Mouse (Mus musculus): Measurements from ENCODE around the gene Tln1. TPM values are rescaled to one million over a fixed set of nuclear protein-coding genes. Genes with fewer than 3 reads are reported as not detected.

The Tln1 gene
- polyA plus RNA-seq, 1 experiment, result 44.9 TPM

DNA sequence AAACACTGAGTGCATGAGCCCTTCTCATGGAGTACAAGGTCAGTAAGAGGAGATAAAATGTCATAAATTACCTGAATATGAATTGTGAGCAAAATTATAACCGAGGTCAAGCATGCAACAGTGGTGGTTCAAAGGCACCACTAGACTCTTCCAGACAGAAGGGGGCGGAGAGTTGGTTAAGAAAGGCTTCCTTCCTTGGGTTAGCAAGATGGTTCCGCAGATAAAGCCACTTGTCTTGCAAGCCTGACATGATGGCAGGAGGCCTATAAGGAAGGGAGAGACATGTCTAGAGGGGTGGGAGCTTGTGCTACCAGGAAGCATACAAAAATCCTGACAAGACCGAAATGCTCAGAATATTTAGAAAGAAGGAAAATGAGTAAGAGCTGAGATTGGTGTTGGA lies 58.2 kb downstream of the Tln1 start:
- Histone ChIP-seq H3K36me3 (ENCODE audit: control insufficient read depth, insufficient read depth, low read length) (no peaks in the 10 kb centered on the region), H3K4me1 (ENCODE audit: control insufficient read depth, insufficient read depth, low read length) (peaks cover 12% of the 10 kb centered on the region), H3K27me3 (ENCODE audit: control insufficient read depth, insufficient read depth, low read length) (no peaks in the 10 kb centered on the region), H3K4me3 (ENCODE audit: control insufficient read depth, low read depth, low read length) (no peak overlapping the region), H3K27ac (ENCODE audit: control insufficient read depth, insufficient read depth, low read depth, low read length) (no peak overlapping the region)
- TF ChIP-seq CTCF (IDR thresholded peaks at IDR 0.05; ENCODE audit: control insufficient read depth, insufficient read depth, insufficient replicate concordance, low read depth, low read length) (no peak), POLR2A (IDR thresholded peaks at IDR 0.05; ENCODE audit: control insufficient read depth, low read depth, low read length) (no peak)

DNA sequence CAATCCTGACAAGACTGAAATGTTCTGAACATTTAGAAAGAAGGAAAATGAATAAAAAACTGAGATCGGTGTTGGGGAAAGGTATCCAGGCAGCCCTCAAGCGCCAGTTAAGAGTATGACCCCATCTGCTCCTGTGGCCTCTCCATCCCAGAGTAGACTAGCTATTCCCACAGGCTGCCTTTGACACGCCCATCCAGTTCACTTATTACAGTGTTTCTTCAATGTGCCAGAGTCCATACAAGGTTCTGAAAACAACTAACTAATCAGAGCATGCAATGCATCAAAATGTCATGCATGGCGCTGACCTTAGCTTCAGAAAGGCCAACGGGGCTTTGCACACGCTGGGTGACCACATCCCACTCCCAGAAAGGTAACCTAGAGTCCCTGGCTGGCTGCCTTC lies 59.0 kb downstream of the Tln1 start:
- TF ChIP-seq POLR2A (IDR thresholded peaks at IDR 0.05; ENCODE audit: control insufficient read depth, low read depth, low read length) (no peak), CTCF (IDR thresholded peaks at IDR 0.05; ENCODE audit: control insufficient read depth, insufficient read depth, insufficient replicate concordance, low read depth, low read length) (no peak)
- H3K36me3 ChIP-seq (ENCODE audit: control insufficient read depth, insufficient read depth, low read length), result no peaks in the 10 kb centered on the region
- no peaks in the 10 kb centered on the region for H3K27me3 ChIP-seq (ENCODE audit: control insufficient read depth, insufficient read depth, low read length)
- H3K4me1 ChIP-seq (ENCODE audit: control insufficient read depth, insufficient read depth, low read length), result peaks cover 19% of the 10 kb centered on the region
- no peak overlapping the region for H3K27ac ChIP-seq (ENCODE audit: control insufficient read depth, insufficient read depth, low read depth, low read length)
- H3K4me3 ChIP-seq (ENCODE audit: control insufficient read depth, low read depth, low read length), result no peak overlapping the region

DNA sequence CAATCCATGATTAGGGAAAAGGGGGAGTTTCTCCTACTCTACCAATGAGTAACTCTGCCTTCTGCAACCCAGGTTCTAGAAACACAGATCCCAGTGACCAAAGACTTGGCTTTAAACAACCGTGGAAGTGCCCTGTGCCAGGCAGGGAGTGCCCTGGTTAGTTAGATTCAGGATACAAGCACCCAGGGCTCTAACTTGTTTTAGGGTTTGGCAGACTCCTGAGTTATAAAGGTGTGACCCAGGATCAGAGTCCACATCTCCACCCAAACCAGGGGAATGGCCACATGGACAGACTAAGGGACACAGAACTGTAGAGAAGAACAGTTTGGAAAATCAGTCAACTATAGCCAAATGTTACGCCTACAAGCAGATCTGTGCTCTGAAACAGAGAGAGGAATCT lies 59.5 kb downstream of the Tln1 start:
- H3K27ac ChIP-seq (ENCODE audit: control insufficient read depth, insufficient read depth, low read depth, low read length), result no peak overlapping the region
- H3K36me3 ChIP-seq (ENCODE audit: control insufficient read depth, insufficient read depth, low read length), result no peaks in the 10 kb centered on the region; the same call in 1 of the 2 replicates
- peaks cover 24% of the 10 kb centered on the region for H3K4me1 ChIP-seq (ENCODE audit: control insufficient read depth, insufficient read depth, low read length)
- H3K27me3 ChIP-seq (ENCODE audit: control insufficient read depth, insufficient read depth, low read length), result no peaks in the 10 kb centered on the region
- H3K4me3 ChIP-seq (ENCODE audit: control insufficient read depth, low read depth, low read length), result no peak overlapping the region
- TF ChIP-seq CTCF (IDR thresholded peaks at IDR 0.05; ENCODE audit: control insufficient read depth, insufficient read depth, insufficient replicate concordance, low read depth, low read length), result no peak
- no peak for TF ChIP-seq POLR2A (IDR thresholded peaks at IDR 0.05; ENCODE audit: control insufficient read depth, low read depth, low read length)

DNA sequence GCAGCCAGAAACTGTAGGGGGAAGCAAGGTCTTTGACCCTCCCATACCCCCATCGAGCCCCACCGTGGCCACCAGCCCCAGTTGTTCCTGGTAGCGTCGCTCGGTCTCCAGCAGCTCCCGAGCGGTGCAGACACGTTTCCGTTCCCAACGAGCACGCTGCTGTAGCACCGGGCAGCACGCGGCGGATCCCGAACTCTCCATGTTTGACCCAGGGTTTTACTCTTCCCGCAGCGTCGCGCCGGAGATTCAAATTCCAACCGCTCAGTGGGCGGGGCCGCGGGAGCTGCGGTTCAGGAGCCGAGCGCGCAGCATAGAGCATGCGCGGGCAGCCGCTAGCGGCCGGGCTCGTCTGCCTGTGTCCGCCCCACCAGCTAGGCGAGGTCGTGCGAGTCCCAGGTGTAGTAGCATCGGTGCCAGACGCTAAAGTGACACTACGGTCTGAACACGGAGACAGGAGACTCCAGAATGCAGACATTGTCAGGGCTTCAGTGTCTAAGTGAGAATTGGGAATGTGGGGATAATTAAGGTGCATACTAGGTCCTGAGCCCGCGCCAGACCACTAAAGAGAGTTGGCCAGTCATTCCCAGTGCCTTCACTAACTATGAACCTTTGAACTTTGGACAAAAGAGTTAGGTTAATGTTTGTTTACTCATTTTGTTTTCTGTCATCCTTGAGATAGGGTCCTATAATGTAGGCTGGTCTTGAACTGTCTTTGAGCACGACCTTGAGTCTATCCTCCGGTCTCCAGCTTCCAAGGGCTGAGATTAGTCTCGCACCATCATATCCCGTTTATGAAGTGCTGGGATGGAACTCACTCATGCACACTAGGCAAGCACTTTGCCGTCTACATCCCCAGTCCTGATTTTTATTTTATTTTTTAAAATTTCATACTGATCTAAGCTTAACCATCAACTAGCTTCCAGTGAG lies 62.8 kb downstream of the Tln1 start, which contains the start of gene Arhgef39:
TSS of gene Arhgef39 (minus strand) at position 289 of the 927 bp plus-strand sequence.
- no peaks in the 10 kb centered on the region; the same call in 1 of the 2 replicates for H3K36me3 ChIP-seq (ENCODE audit: control insufficient read depth, insufficient read depth, low read length)
- peaks cover 34% of the 10 kb centered on the region for H3K4me1 ChIP-seq (ENCODE audit: control insufficient read depth, insufficient read depth, low read length)
- TF ChIP-seq POLR2A (IDR thresholded peaks at IDR 0.05; ENCODE audit: control insufficient read depth, low read depth, low read length), result peak; percentile 78
- no peak for TF ChIP-seq CTCF (IDR thresholded peaks at IDR 0.05; ENCODE audit: control insufficient read depth, insufficient read depth, insufficient replicate concordance, low read depth, low read length)
- peak within 1 kb of the TSS; percentile 95 for H3K4me3 ChIP-seq (ENCODE audit: control insufficient read depth, low read depth, low read length)
- no peaks in the 10 kb centered on the region for H3K27me3 ChIP-seq (ENCODE audit: control insufficient read depth, insufficient read depth, low read length)
- H3K27ac ChIP-seq (ENCODE audit: control insufficient read depth, insufficient read depth, low read depth, low read length), result peak within 1 kb of the TSS; percentile 86

DNA sequence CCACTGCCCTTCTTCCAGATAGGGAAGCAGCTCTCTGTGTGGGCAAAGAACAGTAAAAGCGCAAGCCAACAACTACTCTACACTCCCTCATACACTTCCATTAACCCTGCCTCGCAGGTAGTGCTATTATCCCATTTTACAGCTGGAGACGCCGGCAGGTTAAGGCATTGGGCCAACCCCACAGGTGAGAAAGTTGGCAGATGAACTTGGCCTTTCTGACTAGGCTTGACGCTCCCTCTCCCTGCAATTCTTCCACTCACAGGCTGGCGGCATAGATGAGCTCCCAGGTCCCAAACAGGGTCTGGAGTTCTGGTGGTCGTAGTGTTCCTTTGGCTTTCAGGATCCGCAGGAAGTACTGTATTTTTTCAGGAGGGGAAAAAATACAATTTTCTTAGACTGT lies 63.5 kb downstream of the Tln1 start:
- no peaks in the 10 kb centered on the region for H3K27me3 ChIP-seq (ENCODE audit: control insufficient read depth, insufficient read depth, low read length)
- peak overlapping the region; percentile 95 for H3K4me3 ChIP-seq (ENCODE audit: control insufficient read depth, low read depth, low read length)
- peak overlapping the region; percentile 86 for H3K27ac ChIP-seq (ENCODE audit: control insufficient read depth, insufficient read depth, low read depth, low read length)
- H3K36me3 ChIP-seq (ENCODE audit: control insufficient read depth, insufficient read depth, low read length), result no peaks in the 10 kb centered on the region; the same call in 1 of the 2 replicates
- TF ChIP-seq CTCF (IDR thresholded peaks at IDR 0.05; ENCODE audit: control insufficient read depth, insufficient read depth, insufficient replicate concordance, low read depth, low read length), result peak; percentile 11; the same call in 1 of the 2 replicates
- no peak for TF ChIP-seq POLR2A (IDR thresholded peaks at IDR 0.05; ENCODE audit: control insufficient read depth, low read depth, low read length)
- peaks cover 34% of the 10 kb centered on the region for H3K4me1 ChIP-seq (ENCODE audit: control insufficient read depth, insufficient read depth, low read length)

DNA sequence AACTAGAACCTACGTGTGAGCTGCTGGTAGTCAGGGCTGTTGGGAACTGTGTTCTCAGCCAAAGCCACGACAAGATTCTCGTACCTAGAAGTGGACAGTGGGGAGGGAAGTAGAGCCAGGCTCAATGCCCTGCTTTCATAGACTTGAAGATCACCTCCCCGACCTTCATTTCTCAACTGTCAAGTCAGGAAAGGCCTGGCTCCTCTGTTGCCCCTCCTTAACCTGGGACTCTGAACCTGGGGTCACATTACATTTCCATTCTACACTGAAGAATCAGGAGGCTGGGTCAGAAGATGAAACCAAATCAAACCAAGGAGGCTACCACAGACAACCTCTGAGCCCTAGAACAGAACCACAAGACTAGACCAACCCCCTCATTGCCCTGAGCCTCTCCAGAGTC lies 64.5 kb downstream of the Tln1 start:
- TF ChIP-seq POLR2A (IDR thresholded peaks at IDR 0.05; ENCODE audit: control insufficient read depth, low read depth, low read length) (no peak), CTCF (IDR thresholded peaks at IDR 0.05; ENCODE audit: control insufficient read depth, insufficient read depth, insufficient replicate concordance, low read depth, low read length) (no peak)
- no peaks in the 10 kb centered on the region for H3K27me3 ChIP-seq (ENCODE audit: control insufficient read depth, insufficient read depth, low read length)
- no peaks in the 10 kb centered on the region; the same call in 1 of the 2 replicates for H3K36me3 ChIP-seq (ENCODE audit: control insufficient read depth, insufficient read depth, low read length)
- H3K4me3 ChIP-seq (ENCODE audit: control insufficient read depth, low read depth, low read length), result peak overlapping the region; percentile 95
- H3K4me1 ChIP-seq (ENCODE audit: control insufficient read depth, insufficient read depth, low read length), result peaks cover 35% of the 10 kb centered on the region
- H3K27ac ChIP-seq (ENCODE audit: control insufficient read depth, insufficient read depth, low read depth, low read length), result no peak overlapping the region

DNA sequence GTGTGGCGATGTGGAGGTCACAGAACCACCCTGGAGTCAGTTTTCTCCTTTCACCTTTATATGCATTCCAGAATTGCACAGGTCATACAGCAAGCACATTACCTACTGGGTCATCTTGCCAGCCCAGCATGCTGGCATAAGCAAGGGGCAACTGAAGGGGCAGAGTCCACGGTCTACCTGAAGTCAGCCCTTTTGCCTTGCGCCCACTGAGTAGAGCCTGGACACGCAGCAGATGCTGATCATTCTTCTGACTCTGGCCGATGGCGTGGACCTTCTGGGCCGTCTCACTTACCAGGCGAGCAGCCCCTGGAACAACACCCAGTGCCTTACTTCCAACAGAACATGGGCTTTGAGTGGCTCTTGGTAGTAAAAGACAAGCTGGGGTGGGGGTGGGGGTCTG lies 65.1 kb downstream of the Tln1 start:
- Histone ChIP-seq H3K27me3 (ENCODE audit: control insufficient read depth, insufficient read depth, low read length) (no peaks in the 10 kb centered on the region), H3K36me3 (ENCODE audit: control insufficient read depth, insufficient read depth, low read length) (no peaks in the 10 kb centered on the region; the same call in 1 of the 2 replicates), H3K27ac (ENCODE audit: control insufficient read depth, insufficient read depth, low read depth, low read length) (no peak overlapping the region), H3K4me3 (ENCODE audit: control insufficient read depth, low read depth, low read length) (no peak overlapping the region), H3K4me1 (ENCODE audit: control insufficient read depth, insufficient read depth, low read length) (peaks cover 37% of the 10 kb centered on the region)
- no peak for TF ChIP-seq POLR2A (IDR thresholded peaks at IDR 0.05; ENCODE audit: control insufficient read depth, low read depth, low read length)
- no peak for TF ChIP-seq CTCF (IDR thresholded peaks at IDR 0.05; ENCODE audit: control insufficient read depth, insufficient read depth, insufficient replicate concordance, low read depth, low read length)
